Mouse (Mus musculus): ENCODE measurements around the gene Nln. TPM values are rescaled to one million over a fixed set of nuclear protein-coding genes. Genes with fewer than 3 reads are reported as not detected.

Nln gene
- polyA plus RNA-seq, 1 experiment from 2014 or later = 24.3 TPM

DNA sequence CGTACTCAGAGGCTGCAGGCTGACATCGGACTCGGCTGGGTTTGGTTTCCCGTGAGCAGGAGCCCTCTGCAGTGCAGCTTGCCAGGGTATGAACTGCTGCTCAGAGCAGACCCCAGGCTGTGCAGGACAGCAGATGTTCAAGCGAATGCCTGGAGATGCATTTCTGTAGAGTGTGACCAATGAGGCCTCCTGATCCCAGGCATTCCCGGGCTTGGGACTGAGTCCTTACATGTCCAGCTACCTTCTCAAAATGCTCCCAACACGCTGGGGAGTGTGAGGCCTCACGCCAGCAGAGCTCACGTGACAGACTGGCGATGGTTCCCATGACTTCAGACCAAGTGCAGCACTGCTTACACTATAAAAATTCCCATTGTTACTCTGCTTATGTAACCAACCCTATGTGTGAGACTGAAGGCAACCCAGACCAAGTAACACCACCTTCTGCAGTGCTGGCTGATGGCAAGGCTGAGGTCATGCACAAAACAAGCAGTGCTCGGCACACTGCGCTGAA lies 77.5 kb downstream of the Nln start:
- DNase-seq (ENCODE audit: low spot score) (no peak), ATAC-seq (replicated peaks; ENCODE audit: insufficient number of reproducible peaks, low FRiP score, low TSS enrichment, low read depth) (peak; percentile 29; the same call in 1 of the 2 replicates)
- WGBS = 72% methylated on average over 12 of the region's 12 CpGs
- no peak overlapping the region for H3K4me3 ChIP-seq (ENCODE audit: low read depth, low read length)
- H3K27ac ChIP-seq (replicated peaks; ENCODE audit: low read depth, low read length) = no peak overlapping the region
- no peak overlapping the region for H3K4me2 ChIP-seq (ENCODE audit: low read depth, low read length)
- no peaks in the 10 kb centered on the region for H3K27me3 ChIP-seq (ENCODE audit: control insufficient read depth, insufficient read depth, low read length)
- no peaks in the 10 kb centered on the region for H3K36me3 ChIP-seq (replicated peaks; ENCODE audit: control insufficient read depth, insufficient read depth, low read depth, low read length)
- H3K4me1 ChIP-seq (ENCODE audit: control insufficient read depth, insufficient read depth, low read length) = no peaks in the 10 kb centered on the region; the same call in none of the 2 replicates
- no peak overlapping the region for H3K9ac ChIP-seq (replicated peaks; ENCODE audit: low read length)
- no peaks in the 10 kb centered on the region for H3K9me3 ChIP-seq (replicated peaks; ENCODE audit: control insufficient read depth, low read length)

DNA sequence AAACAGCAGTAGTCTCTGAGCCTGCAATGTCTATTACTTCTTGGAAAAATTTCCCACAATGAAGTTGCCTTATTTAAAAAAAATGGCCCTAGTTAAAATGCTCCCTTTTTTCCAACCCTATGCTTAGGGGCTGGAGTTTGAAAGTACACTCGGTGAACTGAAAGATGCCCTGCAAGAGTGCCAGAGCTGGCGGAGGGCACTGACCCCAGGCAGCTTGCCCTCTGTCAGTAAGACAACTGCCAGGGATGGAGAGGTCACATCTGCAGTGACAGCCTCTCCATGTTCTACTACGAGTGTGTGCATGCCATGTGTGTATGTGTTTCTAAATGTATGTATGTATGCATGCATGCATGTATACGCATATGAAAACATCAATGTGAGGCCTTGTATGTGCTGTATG lies 78.5 kb downstream of the Nln start:
- Histone ChIP-seq H3K4me1 (ENCODE audit: control insufficient read depth, insufficient read depth, low read length) (no peaks in the 10 kb centered on the region; the same call in none of the 2 replicates), H3K36me3 (replicated peaks; ENCODE audit: control insufficient read depth, insufficient read depth, low read depth, low read length) (no peaks in the 10 kb centered on the region), H3K27me3 (ENCODE audit: control insufficient read depth, insufficient read depth, low read length) (no peaks in the 10 kb centered on the region), H3K4me2 (ENCODE audit: low read depth, low read length) (no peak overlapping the region), H3K9me3 (replicated peaks; ENCODE audit: control insufficient read depth, low read length) (no peaks in the 10 kb centered on the region), H3K27ac (replicated peaks; ENCODE audit: low read depth, low read length) (no peak overlapping the region), H3K4me3 (ENCODE audit: low read depth, low read length) (no peak overlapping the region), H3K9ac (replicated peaks; ENCODE audit: low read length) (no peak overlapping the region)
- WGBS = 87% methylated on average over 4 of the region's 4 CpGs
- DNase-seq (ENCODE audit: low spot score) (no peak), ATAC-seq (replicated peaks; ENCODE audit: insufficient number of reproducible peaks, low FRiP score, low TSS enrichment, low read depth) (no peak)

DNA sequence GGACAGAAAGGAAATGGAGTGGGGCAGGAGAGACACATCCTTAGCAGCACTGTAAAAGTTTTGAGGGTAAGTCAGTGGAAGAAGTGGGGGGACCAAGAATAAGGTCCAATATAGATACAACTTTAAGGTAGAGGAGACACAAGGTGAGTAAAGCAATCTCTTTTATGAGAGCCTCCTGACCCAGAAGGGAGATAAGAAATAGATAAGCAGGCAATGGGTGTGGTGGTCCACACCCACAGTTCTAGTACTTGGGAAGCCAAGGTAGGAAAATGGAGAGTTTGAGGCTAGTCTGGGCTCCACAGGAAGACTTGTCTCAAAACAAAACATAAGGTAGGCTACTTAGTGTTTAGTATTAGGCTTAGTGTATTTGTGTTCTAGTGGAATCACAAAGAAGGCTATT lies 79.9 kb downstream of the Nln start:
- DNase-seq (ENCODE audit: low spot score) = no peak

DNA sequence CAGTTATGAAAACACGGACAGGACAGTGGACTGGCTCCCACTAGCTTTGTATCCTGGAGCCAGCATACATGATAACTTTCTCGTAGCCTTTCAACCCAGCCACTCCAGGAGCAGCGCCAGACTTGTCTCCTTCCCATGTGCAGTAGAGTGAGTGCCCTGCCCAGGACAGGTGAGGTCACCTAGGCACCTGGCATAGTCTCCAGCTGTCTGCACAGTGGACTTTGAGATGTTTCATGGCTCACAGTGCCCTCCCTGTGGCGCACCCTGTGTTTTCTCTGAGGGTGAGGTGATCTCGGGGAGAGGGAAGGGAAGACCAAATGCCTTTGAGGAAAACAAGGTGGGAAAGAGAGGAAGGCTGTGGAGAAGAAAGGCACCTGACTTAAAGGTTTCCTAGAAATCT lies 80.3 kb downstream of the Nln start:
- Histone ChIP-seq H3K9ac (replicated peaks; ENCODE audit: low read length) (no peak overlapping the region), H3K4me1 (ENCODE audit: control insufficient read depth, insufficient read depth, low read length) (no peaks in the 10 kb centered on the region; the same call in none of the 2 replicates), H3K27me3 (ENCODE audit: control insufficient read depth, insufficient read depth, low read length) (no peaks in the 10 kb centered on the region), H3K27ac (replicated peaks; ENCODE audit: low read depth, low read length) (no peak overlapping the region), H3K36me3 (replicated peaks; ENCODE audit: control insufficient read depth, insufficient read depth, low read depth, low read length) (no peaks in the 10 kb centered on the region), H3K4me3 (ENCODE audit: low read depth, low read length) (no peak overlapping the region), H3K9me3 (replicated peaks; ENCODE audit: control insufficient read depth, low read length) (no peaks in the 10 kb centered on the region), H3K4me2 (ENCODE audit: low read depth, low read length) (no peak overlapping the region)
- DNase-seq (ENCODE audit: low spot score) (no peak), ATAC-seq (replicated peaks; ENCODE audit: insufficient number of reproducible peaks, low FRiP score, low TSS enrichment, low read depth) (no peak)
- 88% methylated on average over 5 of the region's 5 CpGs for WGBS

More for the DNA sequence above, 79.9 kb downstream of the Nln start:
- no peak overlapping the region for H3K27ac ChIP-seq (replicated peaks; ENCODE audit: low read depth, low read length)
- H3K9me3 ChIP-seq (replicated peaks; ENCODE audit: control insufficient read depth, low read length) = no peaks in the 10 kb centered on the region
- H3K4me1 ChIP-seq (ENCODE audit: control insufficient read depth, insufficient read depth, low read length) = no peaks in the 10 kb centered on the region; the same call in none of the 2 replicates
- H3K36me3 ChIP-seq (replicated peaks; ENCODE audit: control insufficient read depth, insufficient read depth, low read depth, low read length) = no peaks in the 10 kb centered on the region
- H3K27me3 ChIP-seq (ENCODE audit: control insufficient read depth, insufficient read depth, low read length) = no peaks in the 10 kb centered on the region
- no peak overlapping the region for H3K9ac ChIP-seq (replicated peaks; ENCODE audit: low read length)
- H3K4me2 ChIP-seq (ENCODE audit: low read depth, low read length) = no peak overlapping the region
- no peak overlapping the region for H3K4me3 ChIP-seq (ENCODE audit: low read depth, low read length)
- ATAC-seq (replicated peaks; ENCODE audit: insufficient number of reproducible peaks, low FRiP score, low TSS enrichment, low read depth) = no peak

DNA sequence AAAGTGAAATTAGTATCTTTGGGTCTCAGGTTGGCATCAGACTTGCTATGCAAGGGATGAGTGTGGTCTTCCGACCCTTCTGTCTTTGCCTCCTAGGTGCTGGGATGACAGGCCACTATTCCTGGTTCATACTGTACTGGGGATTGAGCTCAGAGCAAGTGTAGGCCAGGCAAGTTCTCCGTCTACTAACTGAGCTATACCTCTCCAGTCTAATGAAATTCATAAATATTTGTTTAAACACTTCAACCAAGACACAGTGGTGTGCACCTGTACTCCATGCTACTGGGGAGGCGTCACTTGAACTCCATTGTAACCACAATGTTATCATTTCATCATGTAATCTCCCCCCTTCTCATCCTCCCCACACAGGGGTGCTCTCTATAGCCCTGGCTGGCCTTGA lies 82.9 kb downstream of the Nln start:
- 81% methylated on average over 3 of the region's 3 CpGs for WGBS
- Histone ChIP-seq H3K27me3 (ENCODE audit: control insufficient read depth, insufficient read depth, low read length) (no peaks in the 10 kb centered on the region), H3K4me3 (ENCODE audit: low read depth, low read length) (no peak overlapping the region), H3K36me3 (replicated peaks; ENCODE audit: control insufficient read depth, insufficient read depth, low read depth, low read length) (no peaks in the 10 kb centered on the region), H3K9ac (replicated peaks; ENCODE audit: low read length) (no peak overlapping the region), H3K4me1 (ENCODE audit: control insufficient read depth, insufficient read depth, low read length) (peaks cover 2% of the 10 kb centered on the region), H3K27ac (replicated peaks; ENCODE audit: low read depth, low read length) (no peak overlapping the region), H3K4me2 (ENCODE audit: low read depth, low read length) (no peak overlapping the region), H3K9me3 (replicated peaks; ENCODE audit: control insufficient read depth, low read length) (no peaks in the 10 kb centered on the region)
- DNase-seq (ENCODE audit: low spot score) (no peak), ATAC-seq (replicated peaks; ENCODE audit: insufficient number of reproducible peaks, low FRiP score, low TSS enrichment, low read depth) (no peak)

DNA sequence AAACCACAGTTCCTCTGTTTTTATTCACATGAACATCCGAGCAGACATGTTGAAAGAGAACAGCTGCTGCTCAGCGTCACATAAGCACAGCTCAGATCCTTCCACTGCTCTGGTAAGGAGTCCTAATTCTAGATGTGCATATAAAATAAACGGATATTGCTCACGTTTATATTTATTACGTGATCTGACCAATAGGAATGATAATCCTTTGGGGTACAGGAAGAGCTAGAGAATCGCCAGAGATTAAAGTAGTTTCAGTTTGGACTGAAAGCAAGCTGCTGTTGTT lies 83.8 kb downstream of the Nln start:
- Histone ChIP-seq H3K9ac (replicated peaks; ENCODE audit: low read length) (no peak overlapping the region), H3K9me3 (replicated peaks; ENCODE audit: control insufficient read depth, low read length) (no peaks in the 10 kb centered on the region), H3K4me2 (ENCODE audit: low read depth, low read length) (no peak overlapping the region), H3K27me3 (ENCODE audit: control insufficient read depth, insufficient read depth, low read length) (no peaks in the 10 kb centered on the region), H3K4me1 (ENCODE audit: control insufficient read depth, insufficient read depth, low read length) (peaks cover 2% of the 10 kb centered on the region), H3K36me3 (replicated peaks; ENCODE audit: control insufficient read depth, insufficient read depth, low read depth, low read length) (no peaks in the 10 kb centered on the region), H3K27ac (replicated peaks; ENCODE audit: low read depth, low read length) (no peak overlapping the region; the same call in 1 of the 2 replicates), H3K4me3 (ENCODE audit: low read depth, low read length) (no peak overlapping the region)
- WGBS = 52% methylated on average over 6 of the region's 6 CpGs
- ATAC-seq (replicated peaks; ENCODE audit: insufficient number of reproducible peaks, low FRiP score, low TSS enrichment, low read depth) (no peak), DNase-seq (ENCODE audit: low spot score) (no peak)

DNA sequence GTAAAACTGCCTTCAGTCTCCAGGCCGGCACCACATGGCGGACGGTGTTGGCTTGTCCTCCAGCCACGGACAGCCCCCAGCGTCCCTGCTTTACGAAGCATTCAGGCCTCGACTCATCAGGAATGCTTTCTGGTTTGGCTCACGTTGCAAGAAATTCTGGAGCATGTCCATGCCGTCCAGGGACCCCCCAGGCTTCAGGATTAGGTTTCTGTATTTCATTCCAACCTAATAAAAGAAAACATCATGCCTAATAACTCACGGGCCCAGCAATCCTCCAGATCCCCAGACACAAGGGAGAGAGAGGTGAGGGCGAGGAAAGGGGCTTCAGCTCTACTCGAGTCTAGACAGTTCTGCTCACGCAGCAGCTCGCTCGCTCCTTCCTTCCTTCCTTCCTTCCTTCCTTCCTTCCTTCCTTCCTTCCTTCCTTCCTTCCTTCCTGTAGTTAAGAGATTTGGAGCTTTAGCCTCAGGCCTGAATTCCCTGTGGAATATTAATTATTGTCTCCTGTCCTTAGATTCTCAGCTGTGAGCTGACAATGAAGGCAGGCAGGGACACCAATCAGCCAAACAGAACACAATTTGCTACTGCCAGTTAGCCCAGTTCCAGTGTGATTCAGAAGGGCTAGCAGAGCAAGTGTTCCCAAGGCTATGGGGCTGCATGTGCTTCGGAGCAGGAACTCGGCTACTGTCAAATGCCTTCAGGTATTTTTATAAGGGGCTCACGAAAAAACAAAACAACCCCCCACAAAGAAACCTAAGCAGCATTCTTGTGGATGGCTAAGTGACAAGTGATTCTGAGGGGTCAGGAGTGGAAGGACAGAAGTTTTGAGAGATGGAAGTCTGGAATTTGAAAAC lies 84.3 kb downstream of the Nln start:
- Histone ChIP-seq H3K4me3 (ENCODE audit: low read depth, low read length) (no peak overlapping the region), H3K27me3 (ENCODE audit: control insufficient read depth, insufficient read depth, low read length) (no peaks in the 10 kb centered on the region), H3K27ac (replicated peaks; ENCODE audit: low read depth, low read length) (peak overlapping the region; percentile 38), H3K9me3 (replicated peaks; ENCODE audit: control insufficient read depth, low read length) (no peaks in the 10 kb centered on the region), H3K9ac (replicated peaks; ENCODE audit: low read length) (no peak overlapping the region), H3K4me1 (ENCODE audit: control insufficient read depth, insufficient read depth, low read length) (peaks cover 2% of the 10 kb centered on the region), H3K36me3 (replicated peaks; ENCODE audit: control insufficient read depth, insufficient read depth, low read depth, low read length) (no peaks in the 10 kb centered on the region), H3K4me2 (ENCODE audit: low read depth, low read length) (no peak overlapping the region)
- 34% methylated on average over 18 of the region's 18 CpGs for WGBS
- ATAC-seq (replicated peaks; ENCODE audit: insufficient number of reproducible peaks, low FRiP score, low TSS enrichment, low read depth) (0 out of 2 replicates have a peak, but pooled peaks have one; percentile 32), DNase-seq (ENCODE audit: low spot score) (peak; percentile 65)

DNA sequence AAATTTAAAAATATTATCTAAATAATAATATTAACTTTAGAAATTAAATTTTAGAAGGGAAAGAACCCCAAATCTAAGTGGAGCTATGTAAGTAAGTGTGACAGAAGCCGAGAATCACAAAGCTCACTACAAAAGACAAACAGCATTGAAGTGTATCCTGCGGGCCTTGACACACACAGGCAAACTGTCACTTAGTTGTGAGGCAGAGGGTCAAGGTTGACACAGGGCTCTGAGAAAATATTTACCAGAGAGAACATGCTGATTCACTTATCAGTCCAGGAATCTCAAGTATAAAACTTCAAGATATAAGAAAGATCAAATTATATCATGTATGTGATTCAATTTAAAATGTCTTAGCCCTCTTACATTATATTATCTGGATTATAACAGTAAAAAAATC lies 85.1 kb downstream of the Nln start:
- H3K27me3 ChIP-seq (ENCODE audit: control insufficient read depth, insufficient read depth, low read length) = no peaks in the 10 kb centered on the region
- no peak overlapping the region for H3K4me3 ChIP-seq (ENCODE audit: low read depth, low read length)
- H3K9ac ChIP-seq (replicated peaks; ENCODE audit: low read length) = no peak overlapping the region
- H3K4me2 ChIP-seq (ENCODE audit: low read depth, low read length) = no peak overlapping the region
- 69% methylated on average over 2 of the region's 2 CpGs for WGBS
- H3K36me3 ChIP-seq (replicated peaks; ENCODE audit: control insufficient read depth, insufficient read depth, low read depth, low read length) = no peaks in the 10 kb centered on the region
- H3K4me1 ChIP-seq (ENCODE audit: control insufficient read depth, insufficient read depth, low read length) = peaks cover 2% of the 10 kb centered on the region
- no peak overlapping the region for H3K27ac ChIP-seq (replicated peaks; ENCODE audit: low read depth, low read length)
- DNase-seq (ENCODE audit: low spot score) = no peak
- H3K9me3 ChIP-seq (replicated peaks; ENCODE audit: control insufficient read depth, low read length) = no peaks in the 10 kb centered on the region
- no peak for ATAC-seq (replicated peaks; ENCODE audit: insufficient number of reproducible peaks, low FRiP score, low TSS enrichment, low read depth)
